Mouse (Mus musculus): ENCODE results near the gene Cox7a2. TPM values are rescaled to one million over a fixed set of nuclear protein-coding genes. Genes with fewer than 3 reads are reported as not detected.

The Cox7a2 gene
- polyA plus RNA-seq, 1 experiment, result 24.9 TPM

- Histone ChIP-seq H3K4me3 (replicated peaks) (no peak overlapping the region), H3K4me1 (peaks cover 55% of the 10 kb centered on the region), H3K27me3 (replicated peaks) (no peaks in the 10 kb centered on the region), H3K9me3 (no peaks in the 10 kb centered on the region), H3K36me3 (replicated peaks; ENCODE audit: low read length) (peaks cover 7% of the 10 kb centered on the region)
- TF ChIP-seq FLI1 (IDR thresholded peaks at IDR 0.05; ENCODE audit: low read length) (no peak), GATA1 (IDR thresholded peaks at IDR 0.05; ENCODE audit: borderline replicate concordance, low read length) (no peak)
Observed at GRCm38 (mm10) chr9:79784934-79785793, 25.5 kb upstream of the Cox7a2 start.

- Histone ChIP-seq H3K36me3 (replicated peaks; ENCODE audit: low read length) (peaks cover 11% of the 10 kb centered on the region), H3K4me3 (replicated peaks) (no peak overlapping the region), H3K27me3 (replicated peaks) (no peaks in the 10 kb centered on the region), H3K9me3 (no peaks in the 10 kb centered on the region), H3K4me1 (peaks cover 50% of the 10 kb centered on the region)
- TF ChIP-seq FLI1 (IDR thresholded peaks at IDR 0.05; ENCODE audit: low read length) (no peak), GATA1 (IDR thresholded peaks at IDR 0.05; ENCODE audit: borderline replicate concordance, low read length) (no peak)
Observed at GRCm38 (mm10) chr9:79784439-79784838, 24.8 kb upstream of the Cox7a2 start.

- Histone ChIP-seq H3K27me3 (replicated peaks) (no peaks in the 10 kb centered on the region), H3K36me3 (replicated peaks; ENCODE audit: low read length) (peaks cover 47% of the 10 kb centered on the region), H3K9me3 (no peaks in the 10 kb centered on the region), H3K4me3 (replicated peaks) (no peak overlapping the region), H3K4me1 (peaks cover 15% of the 10 kb centered on the region)
- no peak for TF ChIP-seq FLI1 (IDR thresholded peaks at IDR 0.05; ENCODE audit: low read length)
Observed at GRCm38 (mm10) chr9:79779354-79779753, 19.7 kb upstream of the Cox7a2 start.

- peaks cover 12% of the 10 kb centered on the region for H3K9me3 ChIP-seq
- no peaks in the 10 kb centered on the region for H3K27me3 ChIP-seq (replicated peaks)
- no peak overlapping the region for H3K4me3 ChIP-seq (replicated peaks)
- H3K4me1 ChIP-seq, result peaks cover 7% of the 10 kb centered on the region; the same call in 1 of the 2 replicates
- peaks cover 36% of the 10 kb centered on the region for H3K36me3 ChIP-seq (replicated peaks; ENCODE audit: low read length)
- TF ChIP-seq FLI1 (IDR thresholded peaks at IDR 0.05; ENCODE audit: low read length) (no peak), GATA1 (IDR thresholded peaks at IDR 0.05; ENCODE audit: borderline replicate concordance, low read length) (no peak)
Observed at GRCm38 (mm10) chr9:79766991-79767545, 7.4 kb upstream of the Cox7a2 start.

- H3K4me1 ChIP-seq, result peaks cover 10% of the 10 kb centered on the region; the same call in 1 of the 2 replicates
Observed at GRCm38 (mm10) chr9:79765329-79765728, 5.7 kb upstream of the Cox7a2 start.

GRCm38 (mm10) chr9:79762519-79762918 lies 2.8 kb upstream of the Cox7a2 start:
- H3K4me1 ChIP-seq, result peaks cover 27% of the 10 kb centered on the region
- no peak for TF ChIP-seq FLI1 (IDR thresholded peaks at IDR 0.05; ENCODE audit: low read length)
- peaks cover 10% of the 10 kb centered on the region for H3K36me3 ChIP-seq (replicated peaks; ENCODE audit: low read length)
- no peak overlapping the region for H3K4me3 ChIP-seq (replicated peaks)
- H3K9me3 ChIP-seq, result peaks cover 12% of the 10 kb centered on the region
- H3K27me3 ChIP-seq (replicated peaks), result no peaks in the 10 kb centered on the region

More at GRCm38 (mm10) chr9:79765329-79765728, 5.7 kb upstream of the Cox7a2 start:
- H3K4me3 ChIP-seq (replicated peaks), result no peak overlapping the region
- TF ChIP-seq FLI1 (IDR thresholded peaks at IDR 0.05; ENCODE audit: low read length), result no peak
- no peak for TF ChIP-seq GATA1 (IDR thresholded peaks at IDR 0.05; ENCODE audit: borderline replicate concordance, low read length)
- H3K27me3 ChIP-seq (replicated peaks), result no peaks in the 10 kb centered on the region
- peaks cover 12% of the 10 kb centered on the region for H3K9me3 ChIP-seq
- H3K36me3 ChIP-seq (replicated peaks; ENCODE audit: low read length), result peaks cover 19% of the 10 kb centered on the region

- Histone ChIP-seq H3K4me1 (peaks cover 22% of the 10 kb centered on the region), H3K27me3 (replicated peaks) (no peaks in the 10 kb centered on the region), H3K9me3 (peaks cover 12% of the 10 kb centered on the region), H3K4me3 (replicated peaks) (peak overlapping the region; percentile 92), H3K36me3 (replicated peaks; ENCODE audit: low read length) (peaks cover 34% of the 10 kb centered on the region)
- TF ChIP-seq GATA1 (IDR thresholded peaks at IDR 0.05; ENCODE audit: borderline replicate concordance, low read length) (no peak), FLI1 (IDR thresholded peaks at IDR 0.05; ENCODE audit: low read length) (no peak)
Observed at GRCm38 (mm10) chr9:79760076-79760475, 398 bp upstream of the Cox7a2 start.

GRCm38 (mm10) chr9:79755311-79755710 lies 4.4 kb downstream of the Cox7a2 start:
- Histone ChIP-seq H3K9me3 (no peaks in the 10 kb centered on the region), H3K4me3 (replicated peaks) (no peak overlapping the region), H3K4me1 (peaks cover 24% of the 10 kb centered on the region), H3K36me3 (replicated peaks; ENCODE audit: low read length) (peaks cover 64% of the 10 kb centered on the region), H3K27me3 (replicated peaks) (no peaks in the 10 kb centered on the region)
- TF ChIP-seq GATA1 (IDR thresholded peaks at IDR 0.05; ENCODE audit: borderline replicate concordance, low read length) (no peak), FLI1 (IDR thresholded peaks at IDR 0.05; ENCODE audit: low read length) (no peak)

- H3K4me1 ChIP-seq, result peaks cover 4% of the 10 kb centered on the region; the same call in 1 of the 2 replicates
- peaks cover 62% of the 10 kb centered on the region for H3K36me3 ChIP-seq (replicated peaks; ENCODE audit: low read length)
- H3K27me3 ChIP-seq (replicated peaks), result no peaks in the 10 kb centered on the region
- no peaks in the 10 kb centered on the region for H3K9me3 ChIP-seq
- H3K4me3 ChIP-seq (replicated peaks), result no peak overlapping the region
- TF ChIP-seq FLI1 (IDR thresholded peaks at IDR 0.05; ENCODE audit: low read length), result no peak
- TF ChIP-seq GATA1 (IDR thresholded peaks at IDR 0.05; ENCODE audit: borderline replicate concordance, low read length), result no peak
Observed at GRCm38 (mm10) chr9:79751846-79752245, 7.8 kb downstream of the Cox7a2 start.

- H3K4me1 ChIP-seq, result peaks cover 4% of the 10 kb centered on the region; the same call in 1 of the 2 replicates
- H3K9me3 ChIP-seq, result no peaks in the 10 kb centered on the region
- no peaks in the 10 kb centered on the region for H3K27me3 ChIP-seq (replicated peaks)
- peak overlapping the region; percentile 23 for H3K4me3 ChIP-seq (replicated peaks)
- TF ChIP-seq FLI1 (IDR thresholded peaks at IDR 0.05; ENCODE audit: low read length) (no peak), GATA1 (IDR thresholded peaks at IDR 0.05; ENCODE audit: borderline replicate concordance, low read length) (no peak)
- H3K36me3 ChIP-seq (replicated peaks; ENCODE audit: low read length), result peaks cover 51% of the 10 kb centered on the region
Observed at GRCm38 (mm10) chr9:79750709-79751108, 9.0 kb downstream of the Cox7a2 start.

Data from megakaryocyte, embryonic 14.5 days (primary cell).